Mouse (Mus musculus): ENCODE measurements around the gene Tecpr1. TPM values are rescaled to one million over a fixed set of nuclear protein-coding genes. Genes with fewer than 3 reads are reported as not detected.

The Tecpr1 gene
- polyA plus RNA-seq, 1 experiment: 59.4 TPM

DNA sequence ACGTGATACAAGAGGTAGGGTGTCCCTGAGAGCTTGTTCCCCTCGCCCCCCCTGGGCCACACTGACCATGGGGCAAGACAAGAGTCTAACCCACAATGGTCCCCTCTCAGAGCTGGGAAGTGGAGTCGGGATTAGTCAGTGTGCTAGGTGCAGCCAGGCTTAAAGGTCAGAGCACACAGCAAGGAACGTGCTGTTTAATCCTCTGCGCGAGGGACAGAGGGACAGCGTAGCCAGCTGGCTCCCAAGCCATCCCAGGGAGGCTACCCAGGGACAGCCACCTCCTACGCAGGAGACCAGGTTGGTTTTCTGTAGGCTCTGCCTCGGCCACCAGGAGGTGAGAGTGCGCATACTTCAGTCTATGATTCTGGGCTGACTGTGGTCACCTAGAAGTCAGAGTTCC, 18.5 kb downstream of the Tecpr1 start:
- DNase-seq (ENCODE audit: low read depth): no peak
- no peak for TF ChIP-seq POLR2A (IDR thresholded peaks at IDR 0.05; ENCODE audit: borderline replicate concordance, extremely low read depth, insufficient read depth, insufficient read length, poor library complexity, severe bottlenecking)
- no peak for TF ChIP-seq CTCF (IDR thresholded peaks at IDR 0.05; ENCODE audit: borderline replicate concordance, extremely low read depth, insufficient read depth, insufficient read length)

DNA sequence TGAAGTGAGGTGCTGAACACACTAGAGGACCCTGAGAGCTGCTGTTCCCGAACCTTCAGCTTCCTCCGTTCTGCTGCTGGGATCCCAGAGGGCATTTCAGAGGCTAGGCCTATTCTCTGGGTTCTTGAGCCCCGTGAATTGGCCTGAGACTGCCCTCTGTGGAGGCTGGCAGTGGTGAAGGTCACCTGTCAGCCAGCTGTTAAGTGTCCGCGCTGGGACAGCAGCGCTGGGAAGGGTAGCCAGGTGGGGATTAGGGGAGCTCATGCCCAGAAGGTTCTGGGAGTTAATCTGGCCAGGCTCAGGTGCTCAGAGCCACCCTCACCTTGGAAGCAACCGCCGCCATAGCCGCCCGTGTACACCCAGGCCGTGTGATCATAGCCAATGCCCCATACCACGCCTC, 19.1 kb downstream of the Tecpr1 start:
- no peak for TF ChIP-seq CTCF (IDR thresholded peaks at IDR 0.05; ENCODE audit: borderline replicate concordance, extremely low read depth, insufficient read depth, insufficient read length)
- TF ChIP-seq POLR2A (IDR thresholded peaks at IDR 0.05; ENCODE audit: borderline replicate concordance, extremely low read depth, insufficient read depth, insufficient read length, poor library complexity, severe bottlenecking): no peak
- DNase-seq (ENCODE audit: low read depth): no peak

DNA sequence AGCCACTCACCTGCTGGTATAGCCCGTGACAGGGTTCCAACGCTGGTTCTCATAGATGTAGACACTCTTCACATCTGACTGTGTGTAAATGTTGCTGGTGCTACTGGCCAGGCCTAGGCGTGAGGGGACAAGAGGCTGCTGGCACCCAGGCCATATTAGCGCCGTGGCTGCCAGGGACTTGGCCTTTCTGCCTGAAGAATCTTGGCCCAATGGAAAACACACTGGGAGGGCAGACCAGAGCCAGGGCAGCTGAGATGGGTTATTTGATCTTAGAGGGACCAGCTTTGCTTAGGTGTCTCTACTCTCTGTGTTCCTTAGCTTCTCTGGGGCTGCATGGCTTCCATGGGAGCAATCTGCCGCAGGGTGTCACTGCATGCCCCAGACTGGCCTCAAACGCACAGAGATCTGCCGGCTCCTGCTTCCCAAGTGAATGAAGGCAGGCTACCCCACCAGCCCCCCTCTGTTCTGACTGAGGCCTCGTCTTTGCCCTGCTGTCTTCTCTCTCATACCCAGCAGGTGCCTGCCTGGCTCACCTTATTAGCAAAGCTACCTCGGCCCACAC, 19.9 kb downstream of the Tecpr1 start:
- DNase-seq (ENCODE audit: low read depth): no peak
- no peak for TF ChIP-seq CTCF (IDR thresholded peaks at IDR 0.05; ENCODE audit: borderline replicate concordance, extremely low read depth, insufficient read depth, insufficient read length)
- no peak for TF ChIP-seq POLR2A (IDR thresholded peaks at IDR 0.05; ENCODE audit: borderline replicate concordance, extremely low read depth, insufficient read depth, insufficient read length, poor library complexity, severe bottlenecking)

DNA sequence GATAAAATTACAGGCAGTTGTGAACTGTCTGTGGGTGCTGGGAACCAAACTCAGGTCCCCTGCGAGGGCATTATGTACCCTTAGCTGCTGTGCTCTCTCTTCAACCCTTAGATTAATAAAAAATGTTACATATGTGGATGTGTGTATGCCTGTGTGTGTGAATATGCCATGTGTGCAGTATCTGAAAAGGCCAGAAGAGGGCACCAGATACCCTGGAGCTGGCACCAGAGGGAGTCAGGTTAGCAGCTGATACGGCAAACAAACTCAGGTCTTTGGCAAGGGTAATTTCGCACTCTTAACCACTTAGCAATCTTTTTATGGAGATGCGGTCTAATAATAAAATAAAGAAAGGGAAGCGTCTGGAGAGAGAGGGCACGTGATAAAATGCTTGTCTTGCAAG, 21.0 kb downstream of the Tecpr1 start:
- no peak for DNase-seq (ENCODE audit: low read depth)
- TF ChIP-seq CTCF (IDR thresholded peaks at IDR 0.05; ENCODE audit: borderline replicate concordance, extremely low read depth, insufficient read depth, insufficient read length) (no peak), POLR2A (IDR thresholded peaks at IDR 0.05; ENCODE audit: borderline replicate concordance, extremely low read depth, insufficient read depth, insufficient read length, poor library complexity, severe bottlenecking) (no peak)

DNA sequence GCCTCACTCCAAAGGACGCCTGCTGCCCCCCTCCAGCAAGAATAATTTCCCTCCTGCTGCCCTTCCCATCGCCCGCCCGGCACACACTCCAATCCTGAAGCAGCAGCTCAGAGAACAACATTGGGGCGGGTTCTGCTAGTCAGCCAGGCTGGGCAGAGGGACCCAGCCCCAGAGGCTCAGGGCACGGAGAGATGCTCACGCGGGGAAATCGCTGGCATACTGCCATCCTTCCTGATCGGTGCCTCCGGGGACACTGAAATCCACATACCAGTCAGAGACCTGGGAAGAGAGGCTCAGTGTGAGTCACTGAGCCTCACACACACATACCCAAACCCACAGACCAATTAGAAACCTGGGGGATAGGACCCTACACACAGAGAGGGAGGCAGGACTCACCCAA, 22.8 kb downstream of the Tecpr1 start:
- TF ChIP-seq POLR2A (IDR thresholded peaks at IDR 0.05; ENCODE audit: borderline replicate concordance, extremely low read depth, insufficient read depth, insufficient read length, poor library complexity, severe bottlenecking) (no peak), CTCF (IDR thresholded peaks at IDR 0.05; ENCODE audit: borderline replicate concordance, extremely low read depth, insufficient read depth, insufficient read length) (no peak)
- DNase-seq (ENCODE audit: low read depth): no peak

DNA sequence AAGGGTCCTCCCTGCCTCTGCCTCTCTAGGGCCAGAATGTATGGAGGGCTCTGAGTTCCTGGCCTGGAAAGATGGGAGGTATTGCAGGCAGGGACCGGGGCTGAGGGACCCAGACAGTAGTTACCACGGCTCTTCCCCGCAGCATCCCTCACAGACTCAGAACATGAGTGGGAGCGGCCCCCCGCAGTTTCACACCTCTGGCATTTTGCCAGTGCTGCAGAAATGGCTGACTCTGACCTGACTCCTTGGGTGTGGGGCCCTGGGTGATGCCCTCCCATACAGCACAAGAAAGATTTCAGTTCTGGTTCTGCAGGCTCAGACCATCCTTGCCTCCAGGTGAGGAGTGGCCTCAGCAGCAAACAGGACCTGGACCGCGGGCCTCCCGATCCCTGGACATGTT, 27.8 kb downstream of the Tecpr1 start:
- DNase-seq (ENCODE audit: low read depth): no peak
- TF ChIP-seq CTCF (IDR thresholded peaks at IDR 0.05; ENCODE audit: borderline replicate concordance, extremely low read depth, insufficient read depth, insufficient read length) (no peak), POLR2A (IDR thresholded peaks at IDR 0.05; ENCODE audit: borderline replicate concordance, extremely low read depth, insufficient read depth, insufficient read length, poor library complexity, severe bottlenecking) (no peak)

DNA sequence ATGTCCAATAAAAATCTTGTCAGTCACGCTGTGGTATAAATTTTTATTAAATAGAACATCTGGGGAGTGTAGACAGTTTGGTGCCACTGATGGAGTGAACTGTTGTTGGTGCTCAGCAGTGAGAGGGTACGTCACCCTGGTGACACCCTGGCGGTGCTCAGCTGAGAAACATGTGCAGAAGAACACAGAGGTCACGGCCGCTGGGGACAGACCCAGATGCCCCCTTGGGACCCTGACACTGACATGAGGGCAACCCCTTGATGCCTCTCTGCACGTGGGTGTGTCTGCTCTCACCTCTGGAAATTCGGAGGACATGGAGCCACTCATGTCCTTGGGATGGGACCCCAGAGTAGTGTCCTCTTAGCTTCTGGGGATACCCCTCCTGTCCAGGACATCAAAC, 29.0 kb downstream of the Tecpr1 start:
- DNase-seq (ENCODE audit: low read depth): no peak

DNA sequence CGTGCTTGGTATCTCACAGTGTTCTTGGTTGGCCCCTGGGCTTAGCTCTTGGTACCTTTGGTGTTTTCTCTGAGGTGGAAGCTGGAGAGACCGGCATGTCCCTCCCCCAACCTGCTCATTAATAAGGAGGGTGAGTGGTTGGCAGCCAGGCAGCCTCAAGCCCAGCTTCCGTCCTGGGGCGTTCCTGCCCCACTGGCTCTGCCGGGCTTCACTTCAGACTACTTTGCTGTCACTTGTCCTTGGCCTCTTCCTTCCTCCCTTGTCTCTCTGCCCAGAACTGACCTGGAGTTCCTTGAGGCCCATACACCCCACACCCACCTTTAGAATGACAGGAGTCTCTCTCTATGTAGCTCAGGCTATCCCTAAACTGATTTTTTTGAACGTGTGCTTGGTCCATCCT, 30.7 kb downstream of the Tecpr1 start:
- DNase-seq (ENCODE audit: low read depth): no peak
- no peak for TF ChIP-seq CTCF (IDR thresholded peaks at IDR 0.05; ENCODE audit: borderline replicate concordance, extremely low read depth, insufficient read depth, insufficient read length)
- TF ChIP-seq POLR2A (IDR thresholded peaks at IDR 0.05; ENCODE audit: borderline replicate concordance, extremely low read depth, insufficient read depth, insufficient read length, poor library complexity, severe bottlenecking): no peak

More for the DNA sequence above, 29.0 kb downstream of the Tecpr1 start:
- TF ChIP-seq POLR2A (IDR thresholded peaks at IDR 0.05; ENCODE audit: borderline replicate concordance, extremely low read depth, insufficient read depth, insufficient read length, poor library complexity, severe bottlenecking) (no peak), CTCF (IDR thresholded peaks at IDR 0.05; ENCODE audit: borderline replicate concordance, extremely low read depth, insufficient read depth, insufficient read length) (no peak)

DNA sequence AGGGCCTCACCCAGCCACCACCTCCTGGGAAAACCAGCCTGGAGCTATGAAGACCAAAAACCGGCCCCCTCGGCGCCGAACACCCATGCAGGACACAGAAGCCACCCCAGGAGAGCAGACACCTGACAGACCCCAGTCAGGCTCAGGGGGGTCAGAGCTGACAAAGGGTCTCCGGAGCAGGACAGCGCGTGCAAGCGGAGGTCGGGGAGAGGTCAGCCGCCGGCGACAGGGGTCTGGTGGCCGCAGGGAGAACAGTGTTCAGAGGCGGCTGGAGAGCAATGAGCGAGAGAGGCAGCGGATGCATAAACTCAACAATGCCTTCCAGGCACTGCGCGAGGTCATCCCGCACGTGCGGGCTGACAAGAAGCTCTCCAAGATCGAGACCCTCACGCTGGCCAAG, 32.4 kb downstream of the Tecpr1 start:
- TF ChIP-seq POLR2A (IDR thresholded peaks at IDR 0.05; ENCODE audit: borderline replicate concordance, extremely low read depth, insufficient read depth, insufficient read length, poor library complexity, severe bottlenecking) (no peak), CTCF (IDR thresholded peaks at IDR 0.05; ENCODE audit: borderline replicate concordance, extremely low read depth, insufficient read depth, insufficient read length) (no peak)
- no peak for DNase-seq (ENCODE audit: low read depth)

DNA sequence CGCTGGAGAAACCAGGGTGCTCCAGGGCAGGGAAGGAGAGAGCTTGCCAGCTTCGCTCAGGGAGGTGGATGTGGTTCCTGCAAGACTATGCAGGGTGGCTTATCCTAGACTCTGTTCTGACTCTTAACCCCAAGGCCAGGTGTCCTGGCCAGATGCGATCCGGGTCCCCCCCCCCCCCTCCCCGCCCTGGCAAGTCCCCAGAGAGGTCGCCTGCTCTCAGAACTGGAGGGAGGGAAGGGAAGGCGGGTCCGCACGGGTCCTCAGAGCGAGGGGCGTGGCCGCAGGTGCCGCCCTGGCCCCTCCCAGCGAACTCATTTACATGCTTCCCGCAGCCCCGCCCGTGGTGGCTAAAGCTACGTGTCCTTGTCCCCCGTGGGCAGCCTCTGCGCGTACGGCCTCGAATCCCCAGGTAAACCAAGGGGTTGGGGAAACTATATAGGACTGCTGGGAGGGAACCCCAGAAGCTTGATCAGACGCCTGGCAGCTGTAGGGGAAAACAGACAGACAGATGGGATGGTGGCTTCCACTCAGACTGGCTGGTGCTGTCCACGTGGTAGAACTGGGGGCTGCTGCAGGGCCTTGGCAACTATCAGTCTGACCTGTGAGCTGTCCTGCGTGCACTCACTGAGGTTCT, 33.3 kb downstream of the Tecpr1 start, which contains the start of gene Bhlha15:
Bhlha15 (plus strand) TSS at position 337 of the 634 bp plus-strand sequence.
- peak; percentile 53 for DNase-seq (ENCODE audit: low read depth)
- TF ChIP-seq CTCF (IDR thresholded peaks at IDR 0.05; ENCODE audit: borderline replicate concordance, extremely low read depth, insufficient read depth, insufficient read length) (no peak), POLR2A (IDR thresholded peaks at IDR 0.05; ENCODE audit: borderline replicate concordance, extremely low read depth, insufficient read depth, insufficient read length, poor library complexity, severe bottlenecking) (no peak)

DNA sequence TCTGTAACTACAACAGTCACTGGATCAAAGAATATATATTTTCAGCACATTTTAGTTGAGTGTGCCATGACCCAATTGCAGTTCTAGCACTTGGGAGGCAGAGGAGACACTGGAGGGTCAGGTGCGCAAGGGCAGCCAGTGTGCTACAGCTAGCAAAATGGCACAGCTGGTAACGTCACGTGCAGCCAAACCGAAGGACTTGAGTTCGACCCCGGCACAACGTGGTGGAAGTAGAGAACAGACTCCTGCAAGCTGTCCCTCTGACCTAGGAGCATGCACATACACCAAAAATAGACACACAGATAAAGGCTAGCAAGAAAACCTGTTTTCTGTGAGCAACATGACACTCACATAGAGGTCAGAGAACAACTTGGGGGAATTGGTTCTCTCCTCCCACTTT, 34.1 kb downstream of the Tecpr1 start:
- DNase-seq (ENCODE audit: low read depth): no peak
- TF ChIP-seq CTCF (IDR thresholded peaks at IDR 0.05; ENCODE audit: borderline replicate concordance, extremely low read depth, insufficient read depth, insufficient read length): no peak
- TF ChIP-seq POLR2A (IDR thresholded peaks at IDR 0.05; ENCODE audit: borderline replicate concordance, extremely low read depth, insufficient read depth, insufficient read length, poor library complexity, severe bottlenecking): no peak

DNA sequence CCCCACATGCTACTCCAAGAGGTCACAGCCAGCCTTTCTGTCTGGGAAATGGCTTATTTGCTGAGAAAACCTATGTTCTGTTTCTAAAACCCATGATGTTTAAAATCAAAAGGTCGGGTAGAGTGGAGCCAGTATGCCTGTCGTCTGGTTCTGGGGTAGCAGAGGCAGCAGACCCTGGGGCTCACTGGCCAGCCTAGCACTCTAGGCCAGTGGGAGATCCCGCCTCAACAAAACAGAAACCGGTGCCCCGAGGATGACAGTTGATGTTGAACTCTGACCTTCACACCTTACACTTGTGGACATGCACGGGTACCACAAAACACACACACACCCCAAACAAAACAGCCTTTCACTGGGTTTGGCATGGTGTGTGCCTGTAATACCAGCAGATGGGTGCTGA, 35.0 kb downstream of the Tecpr1 start:
- DNase-seq (ENCODE audit: low read depth): no peak
- TF ChIP-seq CTCF (IDR thresholded peaks at IDR 0.05; ENCODE audit: borderline replicate concordance, extremely low read depth, insufficient read depth, insufficient read length): no peak
- no peak for TF ChIP-seq POLR2A (IDR thresholded peaks at IDR 0.05; ENCODE audit: borderline replicate concordance, extremely low read depth, insufficient read depth, insufficient read length, poor library complexity, severe bottlenecking)

All from brain, embryonic 14.5 days (tissue).